Mouse (Mus musculus) hindbrain, embryonic 10.5 days (tissue): ENCODE measurements around the gene Nr2c1. TPM values are rescaled to one million over a fixed set of nuclear protein-coding genes. Genes with fewer than 3 reads are reported as not detected.
A peak's percentile ranks its signal among the peaks of the same experiment; 100 is the strongest.

Source experiments
- DNase-seq: peaks from one replicate; pipeline ENCODE4 v3.0.0-alpha.2; 2017; ENCODE audit warnings: low spot score
- H3K27ac ChIP-seq: fragments of 300-500 bp; sonication (generic); 2 replicates; pipeline ENCODE4 v1.5.1; 2016; ENCODE audit warnings: mild to moderate bottlenecking, moderate library complexity
- H3K27me3 ChIP-seq: fragments of 300-500 bp; sonication (generic); 2 replicates; pipeline ENCODE4 v1.6.1; 2016; ENCODE audit warnings: mild to moderate bottlenecking; ENCODE audit not compliant: poor library complexity, insufficient read depth, severe bottlenecking
- H3K36me3 ChIP-seq: fragments of 300-500 bp; sonication (generic); 2 replicates; pipeline ENCODE4 v1.6.1; 2016; ENCODE audit warnings: mild to moderate bottlenecking, moderate library complexity
- H3K4me1 ChIP-seq: fragments of 300-500 bp; sonication (generic); replicated peaks from 2 replicates; pipeline ENCODE4 v1.6.1; 2016; ENCODE audit warnings: mild to moderate bottlenecking
- H3K4me3 ChIP-seq: fragments of 300-500 bp; sonication (generic); 2 replicates; pipeline ENCODE4 v1.5.1; 2016; ENCODE audit warnings: mild to moderate bottlenecking, moderate library complexity
- H3K9me3 ChIP-seq: fragments of 300-500 bp; sonication (generic); 2 replicates; pipeline ENCODE4 v1.6.1; 2016; ENCODE audit warnings: mild to moderate bottlenecking, moderate library complexity
- WGBS: fragments of 180-500 bp; shearing (Covaris S2); methylation state at CpG from one replicate; pipeline ENCODE4 v1.1.7; 2016; 5-methylcytosine and 5-hydroxymethylcytosine counted together
- polyA plus RNA-seq: library from polyadenylated mRNA; unstranded; fragments of >200 nt; fragmentation: Nextera tagmentation; extraction: Ambion mirVana; gene quantifications from 2 replicates; pipeline ENCODE4 v1.2.1, GENCODE M21; 2016

The Nr2c1 gene
- polyA plus RNA-seq, 1 experiment from 2014 or later: 12.1 TPM

GRCm38 (mm10) chr10:94172706-94173105 lies 24.9 kb downstream of the Nr2c1 start:
- 34% methylated on average over 6 of the region's 6 CpGs for WGBS
- no peaks in the 10 kb centered on the region for H3K27me3 ChIP-seq

GRCm38 (mm10) chr10:94174652-94175051 lies 26.8 kb downstream of the Nr2c1 start:
- no peak for DNase-seq
- Histone ChIP-seq H3K36me3 (peaks cover 73% of the 10 kb centered on the region), H3K4me3 (no peak overlapping the region), H3K4me1 (peaks cover 27% of the 10 kb centered on the region), H3K9me3 (peaks cover 6% of the 10 kb centered on the region), H3K27me3 (no peaks in the 10 kb centered on the region), H3K27ac (no peak overlapping the region)
- WGBS: 87% methylated on average over 7 of the region's 7 CpGs

More at GRCm38 (mm10) chr10:94172706-94173105, 24.9 kb downstream of the Nr2c1 start:
- H3K4me3 ChIP-seq: no peak overlapping the region
- H3K4me1 ChIP-seq: peaks cover 27% of the 10 kb centered on the region
- H3K27ac ChIP-seq: peak overlapping the region; percentile 62; the same call in 1 of the 2 replicates
- DNase-seq: peak; percentile 23
- peaks cover 83% of the 10 kb centered on the region for H3K36me3 ChIP-seq
- H3K9me3 ChIP-seq: peaks cover 11% of the 10 kb centered on the region

GRCm38 (mm10) chr10:94183199-94183598 lies 35.4 kb downstream of the Nr2c1 start:
- H3K27me3 ChIP-seq: no peaks in the 10 kb centered on the region
- peaks cover 71% of the 10 kb centered on the region for H3K36me3 ChIP-seq
- 64% methylated on average over 4 of the region's 4 CpGs for WGBS
- DNase-seq: no peak
- H3K9me3 ChIP-seq: no peaks in the 10 kb centered on the region
- H3K4me1 ChIP-seq: peaks cover 21% of the 10 kb centered on the region
- H3K4me3 ChIP-seq: no peak overlapping the region
- no peak overlapping the region for H3K27ac ChIP-seq

DNA sequence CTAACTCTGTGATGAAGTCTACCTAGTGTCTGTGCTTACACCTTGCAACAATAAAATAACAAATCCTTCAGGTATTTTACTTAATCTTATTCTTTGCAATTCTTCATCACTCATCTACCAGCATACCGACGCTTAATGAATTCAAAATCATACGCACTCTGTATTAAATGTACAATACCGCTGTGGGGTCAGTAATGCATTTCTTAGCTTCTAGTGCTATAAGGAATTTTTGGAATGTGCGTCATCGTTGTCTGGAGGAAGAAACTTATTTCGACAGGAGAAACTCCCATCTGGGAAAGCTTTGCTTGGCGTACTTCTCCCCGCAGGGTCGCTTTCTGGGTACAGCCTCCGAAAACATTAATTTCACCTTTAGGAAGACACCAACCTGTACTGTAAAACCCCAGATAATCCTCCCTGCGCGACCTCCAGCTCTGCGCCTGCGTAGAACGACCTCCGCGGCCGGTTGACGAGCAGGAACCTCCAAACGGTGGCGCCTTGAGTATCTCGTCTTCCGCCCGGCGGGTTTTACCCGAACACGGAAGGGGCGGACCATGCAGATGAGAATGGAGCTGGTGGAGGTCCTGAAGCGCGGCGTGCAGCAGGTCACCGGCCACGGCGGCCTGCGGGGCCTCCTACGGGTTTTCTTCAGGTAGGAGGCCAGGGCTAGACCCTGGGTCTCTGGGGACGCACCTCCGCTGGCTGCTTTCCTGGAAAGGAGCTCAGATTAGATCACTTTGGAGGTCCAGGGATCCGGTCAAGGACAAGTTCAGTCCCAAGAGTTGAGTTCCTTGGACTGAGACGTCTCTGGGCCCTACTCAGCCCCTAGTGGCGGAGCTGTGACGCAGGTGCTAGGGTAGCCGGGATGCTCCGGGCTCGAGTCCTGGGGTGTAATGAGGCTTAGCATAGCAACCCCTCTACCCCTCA lies 50.9 kb downstream of the Nr2c1 start, which contains the start of gene Ndufa12:
Ndufa12 (plus strand) TSS at position 239 of the 924 bp plus-strand sequence.
- under 1% methylated on average over 46 of the region's 46 CpGs for WGBS
- peaks cover 57% of the 10 kb centered on the region for H3K36me3 ChIP-seq
- H3K27me3 ChIP-seq: no peaks in the 10 kb centered on the region
- DNase-seq: peak; percentile 96
- H3K4me1 ChIP-seq: peaks cover 10% of the 10 kb centered on the region
- no peaks in the 10 kb centered on the region for H3K9me3 ChIP-seq
- peak within 1 kb of the TSS; percentile 93 for H3K27ac ChIP-seq
- peak within 1 kb of the TSS; percentile 85 for H3K4me3 ChIP-seq

- WGBS: 90% methylated on average over 4 of the region's 4 CpGs
- Histone ChIP-seq H3K4me1 (peaks cover 4% of the 10 kb centered on the region), H3K36me3 (peaks cover 85% of the 10 kb centered on the region)
Measured at GRCm38 (mm10) chr10:94204973-94205372, 57.1 kb downstream of the Nr2c1 start.

DNA sequence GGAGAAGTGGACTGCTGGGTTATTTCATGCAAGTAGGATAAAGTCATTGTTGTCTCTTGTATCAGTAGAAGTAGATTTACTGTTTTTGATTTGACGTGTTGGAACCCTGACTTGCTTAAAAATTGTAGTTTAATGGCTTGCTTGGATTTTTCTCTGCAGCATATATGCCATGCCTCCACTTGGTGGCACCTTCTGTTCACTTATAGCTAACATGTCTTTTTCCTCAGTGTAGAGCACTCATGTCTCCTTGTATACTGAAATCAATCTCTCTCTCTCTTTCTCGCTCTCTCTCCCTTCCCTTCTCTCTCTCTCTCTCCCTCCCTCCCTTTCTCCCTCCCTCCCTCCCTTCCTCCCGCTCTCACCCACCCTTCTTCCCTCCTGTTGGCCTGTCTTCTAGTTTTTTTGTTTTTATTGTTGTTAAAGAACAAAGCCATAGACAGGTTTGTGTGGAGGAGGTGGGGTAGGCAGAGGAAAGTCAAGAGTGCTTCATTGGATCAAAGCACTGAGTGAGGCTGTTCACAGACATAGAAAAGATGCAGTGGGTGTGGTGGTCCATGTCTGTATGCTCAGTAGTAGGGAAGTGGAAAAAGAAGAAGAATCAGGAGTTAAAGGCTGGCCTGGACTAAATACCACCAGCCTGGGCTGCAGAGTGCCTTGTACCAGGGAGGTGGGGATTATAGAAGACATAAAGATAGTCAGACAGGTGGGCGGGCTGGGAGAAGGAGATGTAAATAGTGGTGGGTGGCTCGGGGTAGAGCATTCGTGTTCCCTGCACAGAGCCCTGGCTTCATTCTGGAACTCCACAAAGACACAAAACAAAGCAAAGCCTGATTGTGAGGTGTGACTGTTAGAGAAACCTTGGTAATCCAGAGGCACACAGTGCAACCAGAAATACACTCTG lies 63.1 kb downstream of the Nr2c1 start:
- Histone ChIP-seq H3K9me3 (no peaks in the 10 kb centered on the region), H3K4me3 (no peak overlapping the region), H3K4me1 (no peaks in the 10 kb centered on the region; the same call in 1 of the 2 replicates), H3K36me3 (peaks cover 69% of the 10 kb centered on the region), H3K27me3 (no peaks in the 10 kb centered on the region), H3K27ac (no peak overlapping the region)
- WGBS: 69% methylated on average over 6 of the region's 6 CpGs
- DNase-seq: no peak

More at GRCm38 (mm10) chr10:94204973-94205372, 57.1 kb downstream of the Nr2c1 start:
- Histone ChIP-seq H3K9me3 (no peaks in the 10 kb centered on the region), H3K27ac (no peak overlapping the region), H3K27me3 (no peaks in the 10 kb centered on the region), H3K4me3 (no peak overlapping the region)
- no peak for DNase-seq

DNA sequence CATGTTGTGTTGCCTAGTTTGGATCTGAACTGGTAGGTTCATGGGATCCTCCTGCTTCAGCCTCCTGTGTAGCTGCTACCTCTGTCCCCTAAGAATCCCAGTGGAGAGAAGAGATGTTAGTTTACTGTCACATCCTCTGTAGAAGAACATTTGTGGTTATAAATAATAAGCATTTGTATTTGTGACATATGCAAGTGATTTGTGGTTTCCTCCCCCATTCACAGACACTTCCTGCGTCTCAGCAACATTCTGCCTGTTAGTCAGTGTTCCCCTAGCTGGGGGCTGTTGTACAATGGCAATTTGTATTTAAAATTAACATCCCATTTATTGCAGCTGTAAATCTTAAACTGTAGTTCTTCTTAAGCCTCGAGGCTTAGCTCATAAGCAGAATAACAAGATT lies 63.9 kb downstream of the Nr2c1 start:
- H3K27ac ChIP-seq: no peak overlapping the region
- no peaks in the 10 kb centered on the region; the same call in 1 of the 2 replicates for H3K4me1 ChIP-seq
- WGBS: 81% methylated on average over 2 of the region's 2 CpGs
- peaks cover 63% of the 10 kb centered on the region for H3K36me3 ChIP-seq
- H3K4me3 ChIP-seq: no peak overlapping the region
- no peaks in the 10 kb centered on the region for H3K27me3 ChIP-seq
- no peak for DNase-seq
- no peaks in the 10 kb centered on the region for H3K9me3 ChIP-seq

DNA sequence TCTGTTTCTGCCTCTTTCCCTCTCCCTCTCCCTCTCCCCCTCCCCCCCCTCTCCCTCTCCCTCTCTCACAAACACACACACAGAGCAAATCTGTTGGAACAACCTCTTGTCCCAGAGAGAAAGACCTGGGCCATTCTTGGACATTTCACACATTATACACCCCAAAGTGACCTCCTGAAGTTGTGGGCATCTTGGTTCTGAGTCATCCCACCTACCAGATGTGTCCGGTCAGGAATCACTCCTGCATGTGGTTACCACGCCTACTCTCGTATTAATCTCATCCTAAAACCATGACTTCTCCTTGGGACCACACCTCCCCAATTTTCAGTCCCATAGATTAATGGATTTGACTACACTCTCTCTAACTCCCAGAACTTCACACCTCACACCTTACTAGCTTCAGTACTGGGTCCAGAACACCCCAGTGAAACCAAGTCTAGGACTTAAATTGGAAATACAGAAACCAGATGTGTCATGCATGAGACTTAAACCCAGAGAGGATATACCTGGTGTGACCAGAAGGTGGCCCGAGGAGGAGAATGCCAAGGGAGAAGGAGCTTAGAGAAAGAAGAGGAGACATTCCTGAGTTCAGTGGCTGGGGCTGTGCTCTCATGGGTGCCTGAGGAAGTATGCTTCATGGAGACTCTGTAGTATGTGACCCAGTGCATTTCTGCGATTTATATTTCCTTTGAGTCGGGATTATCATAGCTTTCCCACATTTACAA lies 77.4 kb downstream of the Nr2c1 start:
- peaks cover 10% of the 10 kb centered on the region; the same call in 1 of the 2 replicates for H3K9me3 ChIP-seq
- H3K27ac ChIP-seq: no peak overlapping the region
- no peaks in the 10 kb centered on the region for H3K27me3 ChIP-seq
- peaks cover 7% of the 10 kb centered on the region for H3K4me1 ChIP-seq
- WGBS: 82% methylated on average over 6 of the region's 6 CpGs
- H3K36me3 ChIP-seq: peaks cover 30% of the 10 kb centered on the region
- peak; percentile 12 for DNase-seq
- no peak overlapping the region for H3K4me3 ChIP-seq

DNA sequence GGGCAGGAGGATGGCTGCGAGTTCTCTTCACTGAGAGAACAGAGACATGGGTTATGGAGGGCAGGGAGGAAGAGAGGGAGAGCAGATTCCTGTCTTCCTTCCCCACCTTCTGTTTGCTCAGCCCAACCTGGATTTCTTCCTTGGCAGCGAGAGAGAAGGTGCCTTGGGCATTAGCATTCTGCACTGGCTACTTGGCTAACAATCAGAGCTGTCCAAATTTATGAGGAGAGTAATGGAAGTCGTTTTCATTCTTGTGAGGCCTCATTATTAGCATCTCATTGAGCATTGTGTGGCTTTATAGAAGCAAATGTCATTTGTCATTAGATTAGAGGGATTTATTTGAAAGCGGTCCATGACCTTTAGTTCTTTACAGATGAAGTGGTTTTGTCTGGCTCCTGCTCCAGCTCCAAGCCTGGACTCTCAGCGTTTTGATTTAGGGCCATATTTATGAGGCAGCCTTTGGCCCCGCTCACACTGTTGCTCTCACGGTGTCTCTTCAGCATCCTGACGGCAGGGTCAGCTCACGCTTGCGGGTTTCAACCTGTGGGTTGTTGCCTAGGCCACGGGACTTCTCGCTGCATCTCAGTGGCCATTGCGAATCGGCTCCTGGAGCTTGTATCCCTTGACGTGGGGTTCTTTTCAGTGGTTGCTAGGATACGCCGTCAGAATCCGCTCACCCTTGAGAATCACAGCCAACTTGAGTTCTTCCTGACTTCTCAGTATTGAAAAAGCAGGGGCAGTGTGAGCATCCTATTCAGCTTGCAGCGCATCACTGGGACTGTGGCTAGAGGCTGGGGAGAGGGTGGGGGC lies 82.6 kb downstream of the Nr2c1 start:
- peak; percentile 89 for DNase-seq
- H3K27me3 ChIP-seq: no peaks in the 10 kb centered on the region
- peaks cover 26% of the 10 kb centered on the region for H3K4me1 ChIP-seq
- H3K9me3 ChIP-seq: peaks cover 7% of the 10 kb centered on the region; the same call in 1 of the 2 replicates
- no peaks in the 10 kb centered on the region for H3K36me3 ChIP-seq
- 32% methylated on average over 19 of the region's 19 CpGs for whole genome bisulfite sequencing
- peak overlapping the region; percentile 83 for H3K27ac ChIP-seq
- H3K4me3 ChIP-seq: peak overlapping the region; percentile 27; the same call in 1 of the 2 replicates

DNA sequence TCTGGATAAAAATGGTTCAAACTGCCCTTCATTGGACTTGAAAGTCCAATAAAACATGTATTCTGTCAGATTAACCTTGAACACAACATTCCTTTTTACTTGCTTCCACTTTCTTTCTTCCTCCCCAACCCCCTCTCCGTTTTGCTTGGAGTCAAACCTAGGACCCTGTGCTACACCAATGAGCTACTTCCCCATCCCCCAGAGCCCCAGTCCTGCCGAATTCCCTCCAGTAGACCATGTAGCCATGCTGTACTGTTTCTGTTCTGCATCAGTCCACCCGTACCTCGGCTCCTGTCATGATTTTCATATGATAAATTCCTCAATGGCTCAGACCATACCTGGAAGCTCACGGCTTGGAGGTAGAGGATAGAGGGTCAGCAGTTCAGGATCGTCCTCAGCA lies 83.2 kb downstream of the Nr2c1 start:
- Histone ChIP-seq H3K4me1 (peaks cover 26% of the 10 kb centered on the region), H3K27ac (peak overlapping the region; percentile 83), H3K4me3 (peak overlapping the region; percentile 27; the same call in 1 of the 2 replicates), H3K9me3 (peaks cover 7% of the 10 kb centered on the region; the same call in 1 of the 2 replicates), H3K27me3 (no peaks in the 10 kb centered on the region), H3K36me3 (no peaks in the 10 kb centered on the region)
- DNase-seq: peak; percentile 23
- WGBS: 62% methylated on average over 6 of the region's 6 CpGs

DNA sequence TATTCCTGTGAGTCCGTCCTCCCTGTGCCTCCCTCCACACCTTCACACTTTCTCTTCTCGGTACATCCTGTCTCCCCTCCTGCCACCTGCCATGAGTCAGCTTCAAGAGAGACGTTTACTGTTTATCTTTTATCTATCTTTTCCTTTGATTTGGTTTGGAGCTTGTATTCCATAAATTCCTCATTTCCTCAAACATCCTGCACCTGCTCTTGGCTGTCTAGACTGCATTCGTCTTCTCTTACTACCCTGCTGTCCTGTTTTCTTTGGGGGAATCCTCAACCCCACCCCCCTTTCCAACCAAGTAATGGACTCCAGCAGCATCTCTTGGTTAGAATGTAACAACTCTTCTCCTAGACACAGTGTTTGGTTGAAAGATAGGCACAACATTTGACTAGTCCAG lies 87.4 kb downstream of the Nr2c1 start:
- peaks cover 21% of the 10 kb centered on the region for H3K4me1 ChIP-seq
- no peaks in the 10 kb centered on the region for H3K9me3 ChIP-seq
- no peak overlapping the region for H3K4me3 ChIP-seq
- no peaks in the 10 kb centered on the region for H3K27me3 ChIP-seq
- H3K36me3 ChIP-seq: no peaks in the 10 kb centered on the region
- WGBS: 78% methylated on average over 4 of the region's 4 CpGs
- H3K27ac ChIP-seq: no peak overlapping the region
- no peak for DNase-seq
